Mouse (Mus musculus): ENCODE data around the gene Mllt6. TPM values are rescaled to one million over a fixed set of nuclear protein-coding genes. Genes with fewer than 3 reads are reported as not detected.

Gene Mllt6
- total and polyA plus RNA-seq, 3 experiments: 17.2 to 17.6 TPM; not detected in 1

DNA sequence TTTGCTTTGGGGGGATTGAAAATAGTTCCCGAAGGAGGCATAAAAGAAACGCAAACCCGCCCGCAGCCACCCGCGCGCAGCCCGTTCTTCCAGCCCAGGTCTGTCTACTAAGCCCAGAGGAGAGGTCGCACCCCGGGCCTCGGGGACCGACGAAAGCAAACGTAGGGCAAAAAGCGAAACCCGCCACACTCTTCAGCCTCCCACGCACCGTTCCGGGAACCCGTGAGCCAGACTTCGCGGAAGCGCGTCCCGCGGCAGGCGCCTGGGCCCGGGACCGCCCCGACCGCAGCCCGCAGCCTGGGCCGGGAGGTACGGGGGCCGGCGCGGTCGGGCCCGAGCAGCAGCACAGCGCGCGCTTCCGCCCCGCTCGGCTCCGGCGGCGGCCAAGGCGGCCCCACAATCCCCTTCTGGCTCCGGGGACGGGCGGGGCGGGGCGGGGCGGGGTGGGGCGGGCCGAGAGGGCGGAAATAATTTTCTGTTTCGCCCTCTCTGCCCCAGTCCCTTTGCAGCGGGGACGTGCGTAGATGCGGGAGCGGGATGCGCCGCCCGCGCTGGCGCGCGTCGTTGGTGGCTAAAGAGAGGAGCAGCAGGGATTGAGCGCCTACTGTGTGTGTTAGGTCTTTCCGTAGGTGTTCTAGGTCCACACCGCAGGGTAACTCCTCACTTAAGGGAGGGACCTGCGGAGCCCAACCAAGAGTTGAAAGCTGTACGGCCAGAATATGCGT is 3.1 kb upstream of the Mllt6 start (continued):
- TF ChIP-seq MAZ (IDR thresholded peaks at IDR 0.05; ENCODE audit: low read depth, low read length) (peak; percentile 91; the same call in 1 of the 2 replicates), EP300 (IDR thresholded peaks at IDR 0.05; ENCODE audit: low read depth in 1 of 2, low read length in 2 of 2) (no peak), SIN3A (IDR thresholded peaks at IDR 0.05; ENCODE audit: low read length) (peak; percentile 66), TAL1 (IDR thresholded peaks at IDR 0.05; ENCODE audit: low read length) (no peak), USF1 (IDR thresholded peaks at IDR 0.05; ENCODE audit: low read depth, low read length) (0 out of 2 replicates have a peak, but pooled peaks have one; percentile 5), ELF1 (IDR thresholded peaks at IDR 0.05; ENCODE audit: low read depth, low read length) (peak; percentile 82)

- Histone ChIP-seq H3K9me3 (replicated peaks; ENCODE audit: insufficient read depth, low read length) (no peaks in the 10 kb centered on the region), H3K4me1 (ENCODE audit: control insufficient read depth in 1 of 2, insufficient read depth in 2 of 2, low read length in 2 of 2) (peaks cover 8 to 22% of the 10 kb centered on the region in 2 experiments), H3K4me3 (ENCODE audit: control insufficient read depth in 1 of 2, insufficient read depth in 1 of 2, low read depth in 2 of 2, low read length in 2 of 2) (peak overlapping the region; percentile 62 to 66), H3K36me3 (ENCODE audit: control insufficient read depth in 1 of 2, insufficient read depth in 2 of 2, low read length in 2 of 2) (peaks cover 0 to 7% of the 10 kb centered on the region in 2 experiments; a peak in 2 of 4 replicates), H3K27ac (ENCODE audit: control insufficient read depth, low read depth, low read length) (peak overlapping the region; percentile 1), H3K27me3 (ENCODE audit: control insufficient read depth in 1 of 2, insufficient read depth in 2 of 2, low read length in 2 of 2) (no peaks in the 10 kb centered on the region), H3K79me2 (ENCODE audit: control insufficient read depth, insufficient read depth, low read length, poor library complexity) (peaks cover 11% of the 10 kb centered on the region), H3K9ac (ENCODE audit: control insufficient read depth, low read depth, low read length, poor library complexity, severe bottlenecking) (peak overlapping the region; percentile 53)
- no peak for TF ChIP-seq TBP (IDR thresholded peaks at IDR 0.05; ENCODE audit: low read depth, low read length)
- TF ChIP-seq MYC (IDR thresholded peaks at IDR 0.05; ENCODE audit: low read depth, low read length): no peak; the same call in 1 of the 2 replicates
- no peak for TF ChIP-seq POLR2A (IDR thresholded peaks at IDR 0.05; ENCODE audit: control insufficient read depth in 1 of 2, insufficient read depth in 1 of 2, low read depth in 1 of 2, low read length in 2 of 2, poor library complexity in 1 of 2)
- TF ChIP-seq JUND (IDR thresholded peaks at IDR 0.05; ENCODE audit: low read depth, low read length): no peak
- TF ChIP-seq USF1 (IDR thresholded peaks at IDR 0.05; ENCODE audit: low read depth, low read length): no peak
- no peak for TF ChIP-seq CHD2 (IDR thresholded peaks at IDR 0.05; ENCODE audit: low read length)
- TF ChIP-seq CTCF (IDR thresholded peaks at IDR 0.05 in 2 of 3, conservative IDR thresholded peaks at IDR 0.05 in 1 of 3; ENCODE audit: control insufficient read depth in 1 of 3, insufficient read depth in 1 of 3, low read depth in 2 of 3, low read length in 3 of 3, poor library complexity in 1 of 3, severe bottlenecking in 1 of 3): no peak
- no peak for TF ChIP-seq GABPA (IDR thresholded peaks at IDR 0.05; ENCODE audit: low read depth, low read length)
- no peak for TF ChIP-seq ZNF384 (IDR thresholded peaks at IDR 0.05; ENCODE audit: low read depth, low read length)
- no peak for TF ChIP-seq MAZ (IDR thresholded peaks at IDR 0.05; ENCODE audit: low read depth, low read length)
- no peak for TF ChIP-seq E2F4 (IDR thresholded peaks at IDR 0.05; ENCODE audit: borderline replicate concordance, low read depth, low read length)
- TF ChIP-seq SIN3A (IDR thresholded peaks at IDR 0.05; ENCODE audit: low read length): no peak
- TF ChIP-seq TAL1 (IDR thresholded peaks at IDR 0.05; ENCODE audit: low read length): no peak
- no peak; the same call in 1 of the 2 replicates for TF ChIP-seq NELFE (IDR thresholded peaks at IDR 0.05; ENCODE audit: low read depth, low read length)
- no peak for TF ChIP-seq MXI1 (IDR thresholded peaks at IDR 0.05; ENCODE audit: low read depth, low read length)
- TF ChIP-seq ZKSCAN1 (IDR thresholded peaks at IDR 0.05; ENCODE audit: low read depth, low read length): no peak; the same call in 1 of the 2 replicates
- TF ChIP-seq TCF12 (IDR thresholded peaks at IDR 0.05; ENCODE audit: low read depth, low read length): no peak
- no peak for TF ChIP-seq MYB (IDR thresholded peaks at IDR 0.05; ENCODE audit: low read depth, low read length)
- TF ChIP-seq MAX (IDR thresholded peaks at IDR 0.05; ENCODE audit: low read length): no peak
- no peak for TF ChIP-seq BHLHE40 (IDR thresholded peaks at IDR 0.05; ENCODE audit: borderline replicate concordance, low read depth, low read length)
- DNase-seq (ENCODE audit: low read depth, low spot score): peak; percentile 67
These were observed 2.2 kb upstream of the Mllt6 start for GRCm38 (mm10) chr11:97660734-97661647.

All from MEL (cell line).